ENCODE assay signal across 9 mouse cellular contexts in the genomic region with DNA sequence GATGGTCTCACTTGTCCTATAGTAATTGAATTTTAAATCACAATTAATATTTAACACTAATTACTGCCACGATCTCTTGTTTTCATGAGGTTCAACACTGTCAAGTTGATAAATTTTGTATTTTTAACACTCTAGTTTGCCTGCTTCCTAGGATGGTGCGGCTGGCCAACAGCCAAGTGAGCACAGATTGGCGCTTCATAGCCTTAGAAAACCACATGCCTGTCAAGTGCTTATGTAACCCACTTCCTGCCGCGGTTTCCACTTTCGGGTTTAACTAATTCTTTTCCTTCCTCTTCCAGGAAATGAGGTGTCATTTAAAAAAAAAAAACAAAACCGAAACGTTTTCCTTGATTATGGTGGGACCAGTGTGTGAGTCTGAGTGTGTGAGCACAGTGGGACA. TPM values are rescaled to one million over a fixed set of nuclear protein-coding genes. Genes with fewer than 3 reads are reported as not detected.
DNase-seq lines count a peak whose midpoint lies in the region; ATAC-seq and TF ChIP-seq lines count a peak whose summit lies in the region.
"Had no signal": no experiment of that assay in that cellular context is flagged by ENCODE, and none has a peak within 500 bp of the region (broad histone marks: within the 10 kb centered on the region; RNA-seq: fewer than 3 reads in every experiment).

No protein-coding gene starts in this region.

- ATAC-seq in granulocyte monocyte progenitor cell, adult 5-6 weeks (replicated peaks; ENCODE audit: poor library complexity, severe bottlenecking) = peak; percentile 82
- ATAC-seq in midbrain, embryonic 16.5 days = no peak

- TF ChIP-seq CTCF in thymus, adult 2 months (IDR thresholded peaks at IDR 0.05; ENCODE audit: borderline replicate concordance, control insufficient read depth, extremely low read depth, insufficient read depth, low read length, poor library complexity) = no peak

- no peaks in the 10 kb centered on the region for H3K9me3 ChIP-seq in midbrain, embryonic 16.5 days (replicated peaks; ENCODE audit: control insufficient read depth, low read length, poor library complexity, severe bottlenecking)

- H3K27ac ChIP-seq in thymus, adult 2 months (ENCODE audit: control insufficient read depth, insufficient read depth, low read length) = no peak overlapping the region; the same call in 1 of the 2 replicates
- H3K27ac ChIP-seq in midbrain, embryonic 16.5 days (ENCODE audit: low read length) = no peak overlapping the region
- H3K27ac ChIP-seq: liver, embryonic 14.5 days had no signal

- H3K4me2 ChIP-seq in midbrain, embryonic 16.5 days (ENCODE audit: low read length) = no peak overlapping the region

- DNase-seq in spleen, adult 12 weeks (ENCODE audit: low spot score) = peak; percentile 33
- no peak for DNase-seq in spleen, postnatal 4 days (ENCODE audit: low spot score in 2 of 2)
- peak; percentile 12 for DNase-seq in lung, postnatal 10 days
- DNase-seq in thymus, adult 2 months = peak; percentile 64
- no peak for DNase-seq in gastrocnemius, postnatal 14 days
- no peak for DNase-seq in urinary bladder, postnatal 4 days (ENCODE audit: low spot score in 2 of 2)

- H3K9ac ChIP-seq in midbrain, embryonic 16.5 days (ENCODE audit: low read depth, low read length) = no peak overlapping the region
- H3K9ac ChIP-seq: liver, embryonic 14.5 days had no signal

- 11% methylated on average over 8 of the region's 8 CpGs for WGBS in thymus, adult 2 months
- 85% methylated on average over 8 of the region's 8 CpGs for WGBS in midbrain, embryonic 16.5 days

- H3K4me1 ChIP-seq in thymus, adult 2 months (replicated peaks; ENCODE audit: control insufficient read depth, insufficient read depth, low read length) = peaks cover 14% of the 10 kb centered on the region
- H3K4me1 ChIP-seq in midbrain, embryonic 16.5 days (ENCODE audit: control insufficient read depth, insufficient read depth, low read length) = no peaks in the 10 kb centered on the region; the same call in 1 of the 2 replicates

- TF ChIP-seq POLR2A in thymus, adult 2 months (IDR thresholded peaks at IDR 0.05; ENCODE audit: control insufficient read depth, extremely low read depth, insufficient read depth, low read length, poor library complexity) = no peak

- no peaks in the 10 kb centered on the region for H3K27me3 ChIP-seq in thymus, adult 2 months (ENCODE audit: control insufficient read depth, insufficient read depth, low read length)
- H3K27me3 ChIP-seq in midbrain, embryonic 16.5 days (ENCODE audit: control insufficient read depth, insufficient read depth, low read depth, low read length) = no peaks in the 10 kb centered on the region

- H3K4me3 ChIP-seq in thymus, adult 2 months (ENCODE audit: control insufficient read depth, insufficient read depth, low read length) = no peak overlapping the region
- H3K4me3 ChIP-seq in midbrain, embryonic 16.5 days (ENCODE audit: low read depth, low read length) = no peak overlapping the region

- no peaks in the 10 kb centered on the region for H3K36me3 ChIP-seq in thymus, adult 2 months (ENCODE audit: control insufficient read depth, insufficient read depth, low read length)
- no peaks in the 10 kb centered on the region for H3K36me3 ChIP-seq in midbrain, embryonic 16.5 days (ENCODE audit: control insufficient read depth, insufficient read depth, low read length)

- intact Hi-C loops in gastrocnemius, postnatal 14 days (cut with DNase I; ENCODE audit: low total_unique reads) = no loop called here

RNA-seq across cellular contexts. Expression of gene Man2a1, which starts 20.8 kb away (rescaled TPM):
- 25.0 and 45.5 TPM in 2 replicates for total RNA-seq in granulocyte monocyte progenitor cell, adult 5-6 weeks (2014; fragmentation: Nextera tagmentation)
- total RNA-seq in granulocyte monocyte progenitor cell, adult 5-6 weeks (2017) = 39.4 and 40.5 TPM in 2 replicates
- polyA plus RNA-seq in thymus, adult 2 months (2012; rRNA removed) = 16.2 and 21.3 TPM in 2 replicates
- 10 to 100 TPM; 17.2 to 20.3 TPM for total RNA-seq in gastrocnemius, postnatal 14 days (2021)
- polyA plus RNA-seq in midbrain, embryonic 16.5 days (2015; fragmentation: Nextera tagmentation; extraction: Ambion mirVana) = 5.3 and 6.6 TPM in 2 replicates

Comparison
In these comparisons a context has a peak if more than half of its experiments do, and no peak if none do; other contexts are left out.
1. DNase-seq: peak in spleen, adult 12 weeks (single experiment), lung, postnatal 10 days (single experiment) and thymus, adult 2 months (single experiment); none in spleen, postnatal 4 days (0 of 2), gastrocnemius, postnatal 14 days (single experiment) and urinary bladder, postnatal 4 days (0 of 2).